Mouse (Mus musculus) forelimb bud, embryonic 11.5 days (tissue): ENCODE results near the gene Wrap73.

Experiments used
- DNase-seq: peaks from one replicate; pipeline ENCODE4 v3.0.0-alpha.2; 2012; ENCODE audit warnings: low read depth, low spot score

The Wrap73 gene

GRCm38 (mm10) chr4:154181001-154181400 is 38.8 kb downstream of the Wrap73 start:
- no peak for DNase-seq

GRCm38 (mm10) chr4:154183566-154183965 is 41.4 kb downstream of the Wrap73 start:
- no peak for DNase-seq

GRCm38 (mm10) chr4:154185001-154185400 is 42.8 kb downstream of the Wrap73 start:
- no peak for DNase-seq

- DNase-seq = no peak
These were observed 43.9 kb downstream of the Wrap73 start for GRCm38 (mm10) chr4:154186002-154186537.

- DNase-seq = no peak
These were observed 46.8 kb downstream of the Wrap73 start for GRCm38 (mm10) chr4:154188948-154189347.

GRCm38 (mm10) chr4:154197961-154198360 is 55.8 kb downstream of the Wrap73 start:
- DNase-seq = no peak

GRCm38 (mm10) chr4:154198377-154198961 is 56.3 kb downstream of the Wrap73 start:
- DNase-seq = no peak

- DNase-seq = no peak
These were observed 59.3 kb downstream of the Wrap73 start for GRCm38 (mm10) chr4:154201511-154201910.

- DNase-seq = no peak
These were observed 62.4 kb downstream of the Wrap73 start for GRCm38 (mm10) chr4:154204532-154204931.

GRCm38 (mm10) chr4:154205392-154205791 is 63.2 kb downstream of the Wrap73 start:
- no peak for DNase-seq

- DNase-seq = peak; percentile 70
These were observed 65.1 kb downstream of the Wrap73 start for GRCm38 (mm10) chr4:154207261-154207660.

- no peak for DNase-seq
These were observed 66.9 kb downstream of the Wrap73 start for GRCm38 (mm10) chr4:154209054-154209453.

GRCm38 (mm10) chr4:154209825-154210224 is 67.7 kb downstream of the Wrap73 start:
- no peak for DNase-seq

- DNase-seq = no peak
These were observed 69.3 kb downstream of the Wrap73 start for GRCm38 (mm10) chr4:154211459-154211858.

GRCm38 (mm10) chr4:154213586-154213985 is 71.4 kb downstream of the Wrap73 start:
- DNase-seq = no peak

- DNase-seq = no peak
These were observed 71.9 kb downstream of the Wrap73 start for GRCm38 (mm10) chr4:154214075-154214474.
